Mouse (Mus musculus) CH12.LX (cell line): ENCODE measurements at regions not wholly inside any gene's neighbourhood (a gene's known extent, or its start where the extent isn't known, plus 50 kb on each side); places are given as distances from the start of the nearest gene placed in this dataset.

Experiments used
- CTCF ChIP-seq, 2 experiments: IDR thresholded peaks in 1 of 2; conservative IDR thresholded peaks in 1 of 2; 2 replicates each; pipeline ENCODE4 v1.5.1; 2011 to 2012; ENCODE audit warnings: low read depth in 2 of 2, low read length in 2 of 2, improper control_type of control experiment in 1 of 2, inconsistent platforms in 1 of 2, mild to moderate bottlenecking in 1 of 2, moderate library complexity in 1 of 2
- POLR2A ChIP-seq: IDR thresholded peaks from 2 replicates; pipeline ENCODE4 v1.6.1; 2011; ENCODE audit warnings: low read depth, mild to moderate bottlenecking, improper control_type of control experiment, low read length
- RCOR1 ChIP-seq: conservative IDR thresholded peaks from 2 replicates; pipeline ENCODE4 v1.6.1; 2012; ENCODE audit warnings: low read depth, mild to moderate bottlenecking, inconsistent platforms, low read length, improper control_type of control experiment
- TBP ChIP-seq: conservative IDR thresholded peaks from 2 replicates; pipeline ENCODE4 v1.6.1; 2011; ENCODE audit warnings: low read depth, low read length, improper control_type of control experiment
- UBTF ChIP-seq: IDR thresholded peaks from 2 replicates; pipeline ENCODE4 v1.6.1; 2012; ENCODE audit warnings: low read depth, mild to moderate bottlenecking, inconsistent platforms, low read length, improper control_type of control experiment, moderate library complexity
- ZKSCAN1 ChIP-seq: IDR thresholded peaks from 2 replicates; pipeline ENCODE4 v1.6.1; 2012; ENCODE audit warnings: low read depth, inconsistent platforms, low read length, improper control_type of control experiment, borderline replicate concordance

GRCm38 (mm10) chr14:100753951-100754350 is 446.2 kb downstream of the Prr30 start:
- TF ChIP-seq CTCF (conservative IDR thresholded peaks at IDR 0.05 in 1 of 2, IDR thresholded peaks at IDR 0.05 in 1 of 2; ENCODE audit: low read depth in 2 of 2, low read length in 2 of 2): peak; percentile 72 to 78
- no peak for TF ChIP-seq UBTF
- no peak for TF ChIP-seq TBP
- TF ChIP-seq POLR2A: no peak
- TF ChIP-seq ZKSCAN1: no peak
- no peak for TF ChIP-seq RCOR1
